Comparison of ENCODE assay signal across 8 mouse cellular contexts in the genomic region with DNA sequence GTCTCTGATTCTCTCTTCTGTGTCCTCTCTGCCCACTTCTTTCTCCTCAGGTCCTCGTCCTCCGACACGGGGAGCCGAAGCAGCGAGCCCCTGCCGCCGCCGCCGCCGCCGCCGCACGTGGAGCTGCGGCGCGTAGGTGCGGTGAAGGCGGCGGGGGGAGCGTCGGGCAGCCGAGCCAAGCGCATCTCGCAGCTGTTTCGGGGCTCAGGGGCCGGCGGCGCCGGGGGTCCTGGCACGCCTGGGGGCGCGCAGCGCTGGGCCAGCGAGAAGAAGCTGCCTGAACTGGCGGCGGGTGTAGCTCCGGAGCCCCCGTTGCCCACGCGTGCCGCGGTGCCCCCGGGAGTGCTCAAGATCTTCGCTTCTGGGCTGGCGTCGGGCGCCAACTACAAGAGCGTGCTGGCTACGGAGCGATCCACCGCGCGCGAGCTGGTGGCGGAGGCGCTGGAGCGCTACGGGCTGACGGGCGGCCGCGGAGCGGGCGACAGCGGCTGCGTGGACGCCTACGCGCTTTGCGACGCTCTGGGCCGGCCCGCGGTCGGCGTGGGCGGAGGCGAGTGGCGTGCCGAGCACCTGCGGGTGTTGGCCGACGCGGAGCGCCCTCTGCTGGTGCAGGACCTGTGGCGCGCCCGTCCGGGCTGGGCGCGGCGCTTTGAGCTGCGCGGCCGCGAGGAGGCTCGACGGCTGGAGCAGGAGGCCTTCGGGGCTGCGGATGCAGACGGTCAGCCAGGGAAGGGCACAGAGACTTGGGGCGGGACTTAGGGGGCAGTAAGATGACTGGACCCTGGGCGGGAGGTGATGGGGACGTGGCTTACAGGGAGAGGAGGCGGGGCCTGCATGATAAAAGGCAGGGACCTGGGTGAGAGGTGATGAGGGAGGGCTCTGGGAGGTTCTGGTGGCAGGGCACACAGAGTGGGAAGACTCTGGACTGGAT. TPM values are rescaled to one million over a fixed set of nuclear protein-coding genes. Genes with fewer than 3 reads are reported as not detected.
DNase-seq lines count a peak whose midpoint lies in the region; ATAC-seq and TF ChIP-seq lines count a peak whose summit lies in the region.

No protein-coding gene starts in this region.

- H3K36me3 ChIP-seq in E14TG2a.4 (ENCODE audit: insufficient read depth, low read length) = no peaks in the 10 kb centered on the region
- H3K36me3 ChIP-seq in forebrain, embryonic 14.5 days (ENCODE audit: control insufficient read depth, insufficient read depth, low read length) = no peaks in the 10 kb centered on the region
- H3K36me3 ChIP-seq in neural tube, embryonic 14.5 days (ENCODE audit: control insufficient read depth, insufficient read depth, low read length) = no peaks in the 10 kb centered on the region

- peak overlapping the region; percentile 78 for H3K9ac ChIP-seq in forebrain, embryonic 14.5 days (ENCODE audit: low read length)
- peak overlapping the region; percentile 88 for H3K9ac ChIP-seq in neural tube, embryonic 14.5 days (replicated peaks; ENCODE audit: low read depth, low read length)

- TF ChIP-seq CTCF in E14TG2a.4 (conservative IDR thresholded peaks at IDR 0.05; ENCODE audit: low read length) = no peak

- peak overlapping the region; percentile 94 for H3K4me2 ChIP-seq in forebrain, embryonic 14.5 days (ENCODE audit: low read length)
- H3K4me2 ChIP-seq in neural tube, embryonic 14.5 days (ENCODE audit: low read depth, low read length) = peak overlapping the region; percentile 83

- peak; percentile 93 for ATAC-seq in forebrain, embryonic 14.5 days
- peak; percentile 85 for ATAC-seq in neural tube, embryonic 14.5 days (ENCODE audit: low read depth)

- peaks cover 55% of the 10 kb centered on the region for H3K4me1 ChIP-seq in E14TG2a.4 (replicated peaks; ENCODE audit: low read depth, low read length)
- 0 out of 2 replicates have a peak, but pooled peaks cover 2% of the 10 kb centered on the region for H3K4me1 ChIP-seq in forebrain, embryonic 14.5 days (ENCODE audit: control insufficient read depth, insufficient read depth, low read length)
- 0 out of 2 replicates have a peak, but pooled peaks cover 2% of the 10 kb centered on the region for H3K4me1 ChIP-seq in neural tube, embryonic 14.5 days (ENCODE audit: control insufficient read depth, insufficient read depth, low read length)

- intact Hi-C loops in heart, postnatal 25 days (cut with DNase I) = loop anchor here (2.0 kb wide), 1 partner anchor 54 kb away; no protein-coding TSS in a partner anchor

- H3K27me3 ChIP-seq in E14TG2a.4 (ENCODE audit: insufficient read depth, low read length) = peaks cover 80% of the 10 kb centered on the region
- H3K27me3 ChIP-seq in forebrain, embryonic 14.5 days (replicated peaks; ENCODE audit: control insufficient read depth, insufficient read depth, low read length) = no peaks in the 10 kb centered on the region
- no peaks in the 10 kb centered on the region for H3K27me3 ChIP-seq in neural tube, embryonic 14.5 days (ENCODE audit: control insufficient read depth, insufficient read depth, low read length)

- WGBS in forebrain, embryonic 14.5 days = under 1% methylated on average over 100 of the region's 105 CpGs
- WGBS in neural tube, embryonic 14.5 days = 1% methylated on average over 104 of the region's 105 CpGs

- H3K4me3 ChIP-seq in E14TG2a.4 (replicated peaks; ENCODE audit: low read length) = peak overlapping the region; percentile 85
- peak overlapping the region; percentile 52 for H3K4me3 ChIP-seq in forebrain, embryonic 14.5 days (ENCODE audit: low read depth, low read length)
- H3K4me3 ChIP-seq in neural tube, embryonic 14.5 days (ENCODE audit: low read depth, low read length) = peak overlapping the region; percentile 58

- no peaks in the 10 kb centered on the region for H3K9me3 ChIP-seq in E14TG2a.4 (ENCODE audit: low read length)
- H3K9me3 ChIP-seq in forebrain, embryonic 14.5 days (replicated peaks; ENCODE audit: control insufficient read depth, low read length) = no peaks in the 10 kb centered on the region
- no peaks in the 10 kb centered on the region for H3K9me3 ChIP-seq in neural tube, embryonic 14.5 days (ENCODE audit: control insufficient read depth, low read length)

- H3K27ac ChIP-seq in forebrain, embryonic 14.5 days (ENCODE audit: low read depth, low read length) = peak overlapping the region; percentile 90
- H3K27ac ChIP-seq in neural tube, embryonic 14.5 days (ENCODE audit: low read depth, low read length) = peak overlapping the region; percentile 92

- peak; percentile 93 for DNase-seq in cerebellum, adult 11-12 months
- peak; percentile 91 for DNase-seq in forebrain, embryonic 14.5 days (ENCODE audit: low spot score)
- peak; percentile 78 for DNase-seq in heart, postnatal 25 days (ENCODE audit: low spot score)
- DNase-seq in layer of hippocampus, adult 11-12 months (ENCODE audit: low spot score) = peak; percentile 83
- peak; percentile 87 to 91 for DNase-seq in lung, adult 18-20 months
- peak; percentile 63 for DNase-seq in telencephalon, adult 2 months (ENCODE audit: low read depth, low spot score)

RNA-seq across cellular contexts. Expression of gene Rasip1, which starts 1.3 kb away (rescaled TPM):
- polyA plus RNA-seq in forebrain, embryonic 14.5 days (2014; fragmentation: Nextera tagmentation; extraction: Ambion mirVana) = 7.3 and 9.7 TPM in 2 replicates
- 10 to 100 TPM; 26.3 to 33.6 TPM for total RNA-seq in heart, postnatal 25 days (2021)
- polyA plus RNA-seq in neural tube, embryonic 14.5 days (2014; fragmentation: Nextera tagmentation; extraction: Ambion mirVana) = 12.8 and 14.2 TPM in 2 replicates

RNA-seq across cellular contexts. Expression of gene Izumo1, which starts 7.0 kb away (rescaled TPM):
- polyA plus RNA-seq in forebrain, embryonic 14.5 days (2014; fragmentation: Nextera tagmentation; extraction: Ambion mirVana) = not detected in 2 replicates
- total RNA-seq in heart, postnatal 25 days (2021) = under 1 TPM; 0.21 to 0.39 TPM
- not detected in 2 replicates for polyA plus RNA-seq in neural tube, embryonic 14.5 days (2014; fragmentation: Nextera tagmentation; extraction: Ambion mirVana)

RNA-seq across cellular contexts. Expression of gene Mamstr, which starts 11.1 kb away (rescaled TPM):
- polyA plus RNA-seq in forebrain, embryonic 14.5 days (2014; fragmentation: Nextera tagmentation; extraction: Ambion mirVana) = 1.3 and 1.9 TPM in 2 replicates
- total RNA-seq in heart, postnatal 25 days (2021) = 1 to 10 TPM; 6.0 to 8.4 TPM
- 2.6 and 3.0 TPM in 2 replicates for polyA plus RNA-seq in neural tube, embryonic 14.5 days (2014; fragmentation: Nextera tagmentation; extraction: Ambion mirVana)

RNA-seq across cellular contexts. Expression of gene Fut1, which starts 11.5 kb away (rescaled TPM):
- not detected in 2 replicates for polyA plus RNA-seq in forebrain, embryonic 14.5 days (2014; fragmentation: Nextera tagmentation; extraction: Ambion mirVana)
- total RNA-seq in heart, postnatal 25 days (2021) = not detected
- polyA plus RNA-seq in neural tube, embryonic 14.5 days (2014; fragmentation: Nextera tagmentation; extraction: Ambion mirVana) = not detected in 2 replicates

RNA-seq across cellular contexts. Expression of gene Fgf21, which starts 13.3 kb away (rescaled TPM):
- not detected in 2 replicates for polyA plus RNA-seq in forebrain, embryonic 14.5 days (2014; fragmentation: Nextera tagmentation; extraction: Ambion mirVana)
- total RNA-seq in heart, postnatal 25 days (2021) = not detected
- polyA plus RNA-seq in neural tube, embryonic 14.5 days (2014; fragmentation: Nextera tagmentation; extraction: Ambion mirVana) = not detected in 2 replicates

Comparison
In these comparisons a context has a peak if more than half of its experiments do, and no peak if none do; other contexts are left out.
1. Peak in every context shown above with its lines: DNase-seq, ATAC-seq, H3K4me3 ChIP-seq and H3K27ac ChIP-seq.